Mouse (Mus musculus) adipocyte (in vitro differentiated cells): ENCODE data around the gene Ddit4.

Source experiments
- DNase-seq: peaks from one replicate; pipeline ENCODE4 v3.0.0-alpha.2; 2016; ENCODE audit warnings: low spot score

The Ddit4 gene

GRCm38 (mm10) chr10:59948363-59949254 lies 3.0 kb downstream of the Ddit4 start:
- DNase-seq: peak; percentile 78

GRCm38 (mm10) chr10:59947296-59948073 lies 4.1 kb downstream of the Ddit4 start:
- DNase-seq: peak; percentile 81

- DNase-seq: no peak
These were observed 5.3 kb downstream of the Ddit4 start for GRCm38 (mm10) chr10:59946362-59946761.

GRCm38 (mm10) chr10:59945416-59945815 lies 6.2 kb downstream of the Ddit4 start:
- DNase-seq: no peak

- DNase-seq: peak; percentile 58
These were observed 8.1 kb downstream of the Ddit4 start for GRCm38 (mm10) chr10:59943421-59943989.

- no peak for DNase-seq
These were observed 8.7 kb downstream of the Ddit4 start for GRCm38 (mm10) chr10:59942847-59943420.

GRCm38 (mm10) chr10:59942281-59942846 lies 9.3 kb downstream of the Ddit4 start:
- no peak for DNase-seq

- no peak for DNase-seq
These were observed 12.6 kb downstream of the Ddit4 start for GRCm38 (mm10) chr10:59939081-59939480.

- DNase-seq: no peak
These were observed 13.0 kb downstream of the Ddit4 start for GRCm38 (mm10) chr10:59938662-59939061.

- DNase-seq: peak; percentile 26
These were observed 15.4 kb downstream of the Ddit4 start for GRCm38 (mm10) chr10:59936058-59936856.

- no peak for DNase-seq
These were observed 17.6 kb downstream of the Ddit4 start for GRCm38 (mm10) chr10:59934039-59934438.

- DNase-seq: peak; percentile 74
These were observed 19.1 kb downstream of the Ddit4 start for GRCm38 (mm10) chr10:59932521-59932920.

GRCm38 (mm10) chr10:59930996-59931395 lies 20.6 kb downstream of the Ddit4 start:
- no peak for DNase-seq

- no peak for DNase-seq
These were observed 22.4 kb downstream of the Ddit4 start for GRCm38 (mm10) chr10:59929205-59929604.

GRCm38 (mm10) chr10:59924305-59924704 lies 27.3 kb downstream of the Ddit4 start:
- DNase-seq: no peak

- no peak for DNase-seq
These were observed 28.1 kb downstream of the Ddit4 start for GRCm38 (mm10) chr10:59923493-59923892.

GRCm38 (mm10) chr10:59920810-59921681 lies 30.6 kb downstream of the Ddit4 start:
- peak; percentile 54 for DNase-seq

- DNase-seq: no peak
These were observed 31.2 kb downstream of the Ddit4 start for GRCm38 (mm10) chr10:59920485-59920809.

- DNase-seq: peak; percentile 71
These were observed 32.0 kb downstream of the Ddit4 start for GRCm38 (mm10) chr10:59919494-59920181.

- peak; percentile 79 for DNase-seq
These were observed 33.5 kb downstream of the Ddit4 start for GRCm38 (mm10) chr10:59918111-59918510.
